In genomic region chr12:46818856-46819347, GRCm38 (mm10) we compare ENCODE assay signal across 8 mouse cellular contexts. TPM values are rescaled to one million over a fixed set of nuclear protein-coding genes. Genes with fewer than 3 reads are reported as not detected.
DNase-seq lines count a peak whose midpoint lies in the region; ATAC-seq and TF ChIP-seq lines count a peak whose summit lies in the region.

Gene Nova1, minus strand, starts transcription at chr12:46818929.

- peak; percentile 62 to 82 for DNase-seq in kidney, postnatal 25 days
- DNase-seq in liver, embryonic 14.5 days (ENCODE audit: low read depth in 3 of 3, low spot score in 3 of 3), result no peak
- DNase-seq in urinary bladder, postnatal 36 days (ENCODE audit: low spot score in 2 of 2), result peak; percentile 16 to 53

- no peaks in the 10 kb centered on the region for H3K9me3 ChIP-seq in E14TG2a.4 (ENCODE audit: low read length)
- no peaks in the 10 kb centered on the region for H3K9me3 ChIP-seq in forebrain, embryonic 13.5 days (replicated peaks)
- H3K9me3 ChIP-seq in heart, embryonic 16.5 days (replicated peaks; ENCODE audit: control insufficient read depth, low read length), result no peaks in the 10 kb centered on the region
- no peaks in the 10 kb centered on the region for H3K9me3 ChIP-seq in liver, embryonic 14.5 days (ENCODE audit: control insufficient read depth, low read length)

- TF ChIP-seq EP300 in liver, embryonic 14.5 days (IDR thresholded peaks at IDR 0.05; ENCODE audit: low read depth), result no peak

- H3K36me3 ChIP-seq in E14TG2a.4 (ENCODE audit: insufficient read depth, low read length), result no peaks in the 10 kb centered on the region
- H3K36me3 ChIP-seq in forebrain, embryonic 13.5 days (ENCODE audit: poor library complexity, severe bottlenecking), result no peaks in the 10 kb centered on the region
- no peaks in the 10 kb centered on the region for H3K36me3 ChIP-seq in heart, embryonic 16.5 days (ENCODE audit: control insufficient read depth, insufficient read depth)
- no peaks in the 10 kb centered on the region for H3K36me3 ChIP-seq in liver, embryonic 14.5 days (replicated peaks; ENCODE audit: control insufficient read depth, insufficient read depth, low read depth)

- peak within 1 kb of the TSS; percentile 92 for H3K9ac ChIP-seq in forebrain, embryonic 13.5 days
- peak within 1 kb of the TSS; percentile 76 for H3K9ac ChIP-seq in heart, embryonic 16.5 days (ENCODE audit: low read length)
- no peak within 1 kb of the TSS; the same call in 1 of the 2 replicates for H3K9ac ChIP-seq in liver, embryonic 14.5 days (replicated peaks)

- H3K4me1 ChIP-seq in E14TG2a.4 (replicated peaks; ENCODE audit: low read depth, low read length), result peaks cover 26% of the 10 kb centered on the region
- H3K4me1 ChIP-seq in bone marrow macrophage, adult 2 months (ENCODE audit: control insufficient read depth, insufficient read depth, low read length), result no peaks in the 10 kb centered on the region
- H3K4me1 ChIP-seq in forebrain, embryonic 13.5 days, result peaks cover 18% of the 10 kb centered on the region
- H3K4me1 ChIP-seq in heart, embryonic 16.5 days (ENCODE audit: control insufficient read depth, insufficient read depth, low read length), result 0 out of 2 replicates have a peak, but pooled peaks cover 2% of the 10 kb centered on the region
- H3K4me1 ChIP-seq in liver, embryonic 14.5 days (replicated peaks; ENCODE audit: control insufficient read depth in 2 of 2, insufficient read depth in 2 of 2, low read length in 1 of 2), result no peaks in the 10 kb centered on the region
- no peaks in the 10 kb centered on the region for H3K4me1 ChIP-seq in olfactory bulb, adult 2 months (ENCODE audit: control insufficient read depth, insufficient read depth, low read length)

- H3K27me3 ChIP-seq in E14TG2a.4 (ENCODE audit: insufficient read depth, low read length), result 0 out of 2 replicates have a peak, but pooled peaks cover 2% of the 10 kb centered on the region
- H3K27me3 ChIP-seq in forebrain, embryonic 13.5 days, result no peaks in the 10 kb centered on the region
- H3K27me3 ChIP-seq in heart, embryonic 16.5 days (ENCODE audit: control insufficient read depth, insufficient read depth, low read length), result 0 out of 2 replicates have a peak, but pooled peaks cover 2% of the 10 kb centered on the region
- peaks cover 31% of the 10 kb centered on the region for H3K27me3 ChIP-seq in liver, embryonic 14.5 days (ENCODE audit: control insufficient read depth, insufficient read depth, low read length)

- peak within 1 kb of the TSS; percentile 70 for H3K4me2 ChIP-seq in forebrain, embryonic 13.5 days
- H3K4me2 ChIP-seq in heart, embryonic 16.5 days (ENCODE audit: low read depth, low read length), result peak within 1 kb of the TSS; percentile 77
- peak within 1 kb of the TSS; percentile 65 for H3K4me2 ChIP-seq in liver, embryonic 14.5 days (ENCODE audit: low read depth)

- no peak for TF ChIP-seq CTCF in E14TG2a.4 (conservative IDR thresholded peaks at IDR 0.05; ENCODE audit: low read length)
- no peak for TF ChIP-seq CTCF in bone marrow macrophage, adult 2 months (IDR thresholded peaks at IDR 0.05; ENCODE audit: low read depth, low read length)
- TF ChIP-seq CTCF in liver, embryonic 14.5 days (IDR thresholded peaks at IDR 0.05; ENCODE audit: low read depth), result no peak
- TF ChIP-seq CTCF in olfactory bulb, adult 2 months (IDR thresholded peaks at IDR 0.05; ENCODE audit: insufficient read depth, low read depth, low read length), result no peak

- H3K27ac ChIP-seq in bone marrow macrophage, adult 2 months (ENCODE audit: insufficient read depth, low read depth, low read length), result no peak within 1 kb of the TSS
- peak within 1 kb of the TSS; percentile 96 for H3K27ac ChIP-seq in forebrain, embryonic 13.5 days
- H3K27ac ChIP-seq in heart, embryonic 16.5 days (ENCODE audit: low read length), result peak within 1 kb of the TSS; percentile 67
- H3K27ac ChIP-seq in liver, embryonic 14.5 days, result no peak within 1 kb of the TSS
- peak within 1 kb of the TSS; percentile 85 for H3K27ac ChIP-seq in olfactory bulb, adult 2 months (ENCODE audit: insufficient read depth, low read depth, low read length)

- H3K4me3 ChIP-seq in E14TG2a.4 (replicated peaks; ENCODE audit: low read length), result peak within 1 kb of the TSS; percentile 85
- H3K4me3 ChIP-seq in bone marrow macrophage, adult 2 months (ENCODE audit: insufficient read depth, low read length), result peak within 1 kb of the TSS; percentile 74
- peak within 1 kb of the TSS; percentile 82 for H3K4me3 ChIP-seq in forebrain, embryonic 13.5 days
- peak within 1 kb of the TSS; percentile 90 for H3K4me3 ChIP-seq in heart, embryonic 16.5 days (ENCODE audit: low read length)
- H3K4me3 ChIP-seq in liver, embryonic 14.5 days (ENCODE audit: insufficient read depth in 1 of 2, low read depth in 2 of 2, low read length in 2 of 2), result peak within 1 kb of the TSS; percentile 64 to 69
- peak within 1 kb of the TSS; percentile 60 for H3K4me3 ChIP-seq in olfactory bulb, adult 2 months (ENCODE audit: insufficient read depth, low read depth, low read length)

- TF ChIP-seq POLR2A in bone marrow macrophage, adult 2 months (IDR thresholded peaks at IDR 0.05; ENCODE audit: borderline replicate concordance, low read depth, low read length), result no peak
- TF ChIP-seq POLR2A in olfactory bulb, adult 2 months (IDR thresholded peaks at IDR 0.05; ENCODE audit: insufficient read depth, low read depth, low read length), result peak; percentile 32; the same call in 1 of the 2 replicates

- ATAC-seq in forebrain, embryonic 13.5 days, result peak; percentile 84
- peak; percentile 70 for ATAC-seq in heart, embryonic 16.5 days (replicated peaks; ENCODE audit: extremely low read depth, insufficient read depth, low FRiP score)
- peak; percentile 59 for ATAC-seq in liver, embryonic 14.5 days (ENCODE audit: insufficient read depth)

- WGBS in forebrain, embryonic 13.5 days, result 0% methylated on average over 14 of the region's 68 CpGs
- 0% methylated on average over 23 of the region's 68 CpGs for WGBS in heart, embryonic 16.5 days
- WGBS in liver, embryonic 14.5 days (ENCODE audit: insufficient replicate concordance), result under 1% methylated on average over 48 of the region's 68 CpGs
- WGBS in olfactory bulb, adult 2 months, result 16% methylated on average over 64 of the region's 68 CpGs

RNA-seq across cellular contexts. Expression of gene Nova1, which starts in this region (rescaled TPM):
- 0.21 and 0.23 TPM in 2 replicates for polyA plus RNA-seq in bone marrow macrophage, adult 2 months (2012; ENCODE audit: insufficient read depth, insufficient read length, missing spikeins)
- polyA plus RNA-seq in forebrain, embryonic 13.5 days (2015; fragmentation: Nextera tagmentation; extraction: Ambion mirVana), result 19.3 and 27.0 TPM in 2 replicates
- polyA plus RNA-seq in heart, embryonic 16.5 days (2015; fragmentation: Nextera tagmentation; extraction: Ambion mirVana), result 0.53 and 0.87 TPM in 2 replicates
- 0.09 and 0.17 TPM in 2 replicates for polyA plus RNA-seq in liver, embryonic 14.5 days (2012; rRNA removed)
- 0.01 and 0.03 TPM in 2 replicates for polyA plus RNA-seq in liver, embryonic 14.5 days (2014; fragmentation: Nextera tagmentation; extraction: Ambion mirVana)
- 85.2 TPM in 1 of 2 replicates, not detected in the other for polyA plus RNA-seq in olfactory bulb, adult 2 months (2012; ENCODE audit: insufficient read depth, insufficient read length, low replicate concordance, missing spikeins)

Comparison
In these comparisons a context has a peak if more than half of its experiments do, and no peak if none do; other contexts are left out.
1. RNA of gene Nova1 (polyA plus RNA-seq): 85.2 TPM in olfactory bulb, adult 2 months and 19.3 to 27.0 TPM in forebrain, embryonic 13.5 days; 0.53 to 0.87 TPM in heart, embryonic 16.5 days, 0.21 to 0.23 TPM in bone marrow macrophage, adult 2 months and 0.01 to 0.17 TPM in liver, embryonic 14.5 days; every median in the first group is over 10 times any median in the second.
2. Peak in ATAC-seq, H3K4me3 ChIP-seq, H3K27ac ChIP-seq, H3K9ac ChIP-seq and H3K4me2 ChIP-seq in heart, embryonic 16.5 days; RNA of the gene not detected or under 1 TPM.
3. Peak in ATAC-seq, H3K4me3 ChIP-seq and H3K4me2 ChIP-seq in liver, embryonic 14.5 days; RNA of the gene not detected or under 1 TPM.
4. H3K27ac ChIP-seq: peak in forebrain, embryonic 13.5 days (single experiment) and olfactory bulb, adult 2 months (single experiment); none in bone marrow macrophage, adult 2 months (single experiment) and liver, embryonic 14.5 days (single experiment).
5. DNase-seq: peak in kidney, postnatal 25 days (2 of 2) and urinary bladder, postnatal 36 days (2 of 2); none in liver, embryonic 14.5 days (0 of 3).
6. Peak in every context shown above with its lines, with median percentiles within 50 percentile points of each other: H3K4me3 ChIP-seq, ATAC-seq and H3K4me2 ChIP-seq.